Mouse (Mus musculus): Measurements from ENCODE around the gene Zfp827. TPM values are rescaled to one million over a fixed set of nuclear protein-coding genes. Genes with fewer than 3 reads are reported as not detected.

Gene Zfp827
- polyA plus RNA-seq, 1 experiment from 2014 or later = 11.6 TPM

DNA sequence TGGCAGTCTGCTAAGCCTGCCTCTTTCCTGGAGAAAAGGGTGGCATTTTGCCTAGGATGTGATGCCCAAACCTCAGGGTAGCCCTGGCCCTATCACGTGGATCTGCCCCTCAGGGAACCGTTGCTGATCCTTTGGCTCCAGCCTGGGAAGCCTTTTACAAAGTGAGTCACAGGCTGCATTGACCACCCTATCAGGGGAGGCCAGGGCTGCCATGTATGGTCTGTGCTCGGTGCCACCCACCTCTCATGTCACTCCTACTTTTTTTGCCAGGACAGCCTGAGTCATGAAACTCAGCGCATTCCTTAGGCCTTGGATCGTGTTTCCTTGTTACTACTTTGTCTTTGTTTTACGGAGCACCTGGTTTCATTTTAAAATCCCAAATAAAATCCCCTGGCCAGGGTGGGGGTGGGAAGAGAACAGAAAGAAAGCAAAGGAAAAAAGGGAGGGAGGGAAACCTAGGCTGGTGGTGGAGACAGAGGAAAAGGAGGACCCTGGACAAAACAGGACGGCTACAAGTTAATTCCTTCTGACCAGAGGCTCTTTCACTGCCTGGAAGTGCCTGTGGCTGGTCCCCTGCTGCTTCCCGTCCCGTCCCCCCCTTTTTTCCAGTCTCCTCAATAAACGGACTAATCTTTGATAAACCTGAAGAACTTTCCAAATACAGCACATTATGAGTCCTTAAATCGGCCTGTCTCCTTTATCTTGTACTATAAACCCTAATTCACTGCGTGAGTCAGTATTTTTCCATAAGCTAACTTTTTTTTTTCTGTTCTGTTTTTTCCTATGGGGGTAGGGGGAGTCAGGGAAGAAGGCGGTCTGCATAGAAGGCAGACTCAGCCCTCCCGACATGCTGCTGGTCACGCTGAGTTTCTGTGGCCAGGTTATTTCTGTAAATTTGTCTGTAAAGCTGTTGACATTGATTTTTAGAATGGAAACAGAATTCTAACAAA, 180.7 kb downstream of the Zfp827 start:
- H3K4me2 ChIP-seq (ENCODE audit: low read depth, severe bottlenecking) = peak overlapping the region; percentile 40
- no peaks in the 10 kb centered on the region for H3K9me3 ChIP-seq (ENCODE audit: control insufficient read depth, low read length)
- WGBS = 3% methylated on average over 15 of the region's 15 CpGs
- DNase-seq (ENCODE audit: low spot score) (peak; percentile 83), ATAC-seq (ENCODE audit: insufficient number of reproducible peaks, low FRiP score, low TSS enrichment, low read depth) (peak; percentile 86)
- H3K27ac ChIP-seq (replicated peaks; ENCODE audit: low read depth, low read length) = peak overlapping the region; percentile 99
- H3K9ac ChIP-seq (ENCODE audit: low read length) = peak overlapping the region; percentile 27
- no peaks in the 10 kb centered on the region for H3K27me3 ChIP-seq (ENCODE audit: control insufficient read depth, insufficient read depth, low read length)
- H3K4me3 ChIP-seq (ENCODE audit: low read depth, low read length) = no peak overlapping the region
- no peaks in the 10 kb centered on the region for H3K36me3 ChIP-seq (ENCODE audit: control insufficient read depth, insufficient read depth, low read length)
- H3K4me1 ChIP-seq (ENCODE audit: control insufficient read depth, insufficient read depth, low read length) = peaks cover 23% of the 10 kb centered on the region

DNA sequence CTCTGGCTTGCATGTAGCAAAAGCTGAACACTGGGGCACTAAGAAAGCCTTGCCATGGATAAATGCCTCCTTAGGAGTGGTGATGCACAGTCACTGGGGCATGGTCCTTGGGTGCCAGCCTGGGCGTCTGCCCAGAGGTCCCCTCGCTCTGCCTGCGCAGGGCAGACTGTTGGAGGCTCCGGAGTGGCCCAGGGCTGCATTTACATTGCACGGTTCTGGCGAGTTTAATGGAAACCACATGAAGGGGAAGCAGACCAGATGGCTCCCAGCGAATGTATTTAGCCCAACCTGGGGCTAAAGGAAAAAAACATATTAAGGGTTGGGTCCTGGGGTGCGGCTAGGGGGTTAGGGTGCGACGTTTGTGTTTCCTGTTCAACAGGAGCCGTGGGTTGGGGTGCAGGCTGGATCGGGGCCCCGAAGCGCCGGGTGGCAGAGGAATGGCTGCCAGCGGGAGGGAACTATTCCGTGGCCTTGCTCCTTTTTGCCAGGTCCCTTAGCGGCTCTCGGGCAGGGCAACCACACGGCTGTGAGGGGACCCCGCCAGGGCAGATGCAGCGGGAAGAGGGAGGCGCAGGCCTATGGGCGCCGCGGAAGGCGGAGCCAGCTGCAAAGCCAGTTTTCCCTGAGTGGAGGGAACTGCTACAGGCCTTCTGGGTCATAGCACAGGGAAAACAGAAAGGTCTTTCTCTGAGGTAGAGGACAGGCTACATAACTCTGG, 181.6 kb downstream of the Zfp827 start:
- peak overlapping the region; percentile 40 for H3K4me2 ChIP-seq (ENCODE audit: low read depth, severe bottlenecking)
- ATAC-seq (ENCODE audit: insufficient number of reproducible peaks, low FRiP score, low TSS enrichment, low read depth) (peak; percentile 85), DNase-seq (ENCODE audit: low spot score) (peak; percentile 85)
- no peaks in the 10 kb centered on the region for H3K36me3 ChIP-seq (ENCODE audit: control insufficient read depth, insufficient read depth, low read length)
- peak overlapping the region; percentile 20; the same call in 1 of the 2 replicates for H3K4me3 ChIP-seq (ENCODE audit: low read depth, low read length)
- H3K27ac ChIP-seq (replicated peaks; ENCODE audit: low read depth, low read length) = peak overlapping the region; percentile 99
- peak overlapping the region; percentile 27 for H3K9ac ChIP-seq (ENCODE audit: low read length)
- H3K27me3 ChIP-seq (ENCODE audit: control insufficient read depth, insufficient read depth, low read length) = no peaks in the 10 kb centered on the region
- under 1% methylated on average over 27 of the region's 27 CpGs for WGBS
- H3K9me3 ChIP-seq (ENCODE audit: control insufficient read depth, low read length) = no peaks in the 10 kb centered on the region; the same call in 1 of the 2 replicates
- H3K4me1 ChIP-seq (ENCODE audit: control insufficient read depth, insufficient read depth, low read length) = peaks cover 23% of the 10 kb centered on the region

DNA sequence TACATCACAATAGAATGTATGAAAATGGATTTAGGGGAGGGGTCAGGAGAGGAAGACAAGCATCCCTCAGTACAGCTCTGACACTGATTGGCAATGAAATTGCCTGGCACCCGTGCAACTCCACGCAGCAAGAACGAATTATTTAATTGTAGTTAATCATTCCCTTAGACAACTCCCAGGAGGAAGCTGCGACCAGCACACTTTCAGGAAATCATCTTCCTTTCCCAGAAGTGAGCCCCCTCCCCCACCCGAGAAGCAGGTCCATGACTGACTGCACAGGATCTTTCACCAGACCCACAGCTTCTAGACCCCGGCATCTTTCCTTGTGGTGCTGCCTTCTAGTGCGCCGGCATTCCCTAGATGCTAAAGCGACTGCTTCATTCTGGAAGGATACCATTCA, 183.4 kb downstream of the Zfp827 start:
- H3K9ac ChIP-seq (ENCODE audit: low read length) = no peak overlapping the region
- peaks cover 23% of the 10 kb centered on the region for H3K4me1 ChIP-seq (ENCODE audit: control insufficient read depth, insufficient read depth, low read length)
- DNase-seq (ENCODE audit: low spot score) (no peak), ATAC-seq (ENCODE audit: insufficient number of reproducible peaks, low FRiP score, low TSS enrichment, low read depth) (no peak)
- H3K27me3 ChIP-seq (ENCODE audit: control insufficient read depth, insufficient read depth, low read length) = no peaks in the 10 kb centered on the region
- no peak overlapping the region for H3K4me2 ChIP-seq (ENCODE audit: low read depth, severe bottlenecking)
- no peak overlapping the region for H3K27ac ChIP-seq (replicated peaks; ENCODE audit: low read depth, low read length)
- no peaks in the 10 kb centered on the region for H3K36me3 ChIP-seq (ENCODE audit: control insufficient read depth, insufficient read depth, low read length)
- H3K4me3 ChIP-seq (ENCODE audit: low read depth, low read length) = no peak overlapping the region
- 88% methylated on average over 9 of the region's 9 CpGs for WGBS
- no peaks in the 10 kb centered on the region; the same call in 1 of the 2 replicates for H3K9me3 ChIP-seq (ENCODE audit: control insufficient read depth, low read length)

DNA sequence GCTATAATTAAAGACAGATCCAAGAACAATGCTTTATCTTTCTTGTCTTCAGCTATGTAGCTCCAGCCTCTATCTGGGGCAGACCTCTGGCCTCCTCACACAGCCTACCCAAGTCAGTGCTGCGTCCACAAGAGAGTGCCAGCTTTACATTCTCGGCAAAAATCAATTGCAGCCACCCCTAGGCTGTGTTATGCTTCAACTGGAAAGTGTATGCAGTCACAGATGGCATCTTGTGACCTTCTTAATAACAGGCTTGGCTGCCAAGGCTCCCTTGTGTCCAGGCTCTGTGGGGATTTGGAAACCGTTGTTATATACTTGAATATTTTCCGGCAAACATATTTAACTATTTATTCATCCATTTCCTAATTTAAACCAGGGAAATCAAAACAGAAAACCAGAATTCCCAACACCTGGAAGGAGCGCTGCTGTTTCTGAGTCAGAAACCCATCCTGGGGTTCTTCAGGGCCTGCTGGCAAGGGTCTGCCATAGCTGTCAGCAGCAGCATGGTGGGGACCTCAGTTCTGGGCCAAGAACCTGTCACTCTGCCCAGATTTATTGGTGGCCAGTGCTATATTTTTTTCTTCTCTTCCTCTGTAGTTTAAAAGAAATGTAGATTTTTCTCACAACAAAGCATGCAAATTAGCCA, 194.0 kb downstream of the Zfp827 start:
- H3K27me3 ChIP-seq (ENCODE audit: control insufficient read depth, insufficient read depth, low read length) = no peaks in the 10 kb centered on the region
- H3K4me3 ChIP-seq (ENCODE audit: low read depth, low read length) = no peak overlapping the region
- peaks cover 2% of the 10 kb centered on the region; the same call in 1 of the 2 replicates for H3K4me1 ChIP-seq (ENCODE audit: control insufficient read depth, insufficient read depth, low read length)
- H3K27ac ChIP-seq (replicated peaks; ENCODE audit: low read depth, low read length) = 0 out of 2 replicates have a peak overlapping the region, but pooled peaks have one; percentile 16
- WGBS = 60% methylated on average over 5 of the region's 5 CpGs
- H3K4me2 ChIP-seq (ENCODE audit: low read depth, severe bottlenecking) = no peak overlapping the region
- no peaks in the 10 kb centered on the region for H3K36me3 ChIP-seq (ENCODE audit: control insufficient read depth, insufficient read depth, low read length)
- no peak overlapping the region for H3K9ac ChIP-seq (ENCODE audit: low read length)
- peak; percentile 23 for DNase-seq (ENCODE audit: low spot score)
- ATAC-seq (ENCODE audit: insufficient number of reproducible peaks, low FRiP score, low TSS enrichment, low read depth) = no peak
- no peaks in the 10 kb centered on the region for H3K9me3 ChIP-seq (ENCODE audit: control insufficient read depth, low read length)

DNA sequence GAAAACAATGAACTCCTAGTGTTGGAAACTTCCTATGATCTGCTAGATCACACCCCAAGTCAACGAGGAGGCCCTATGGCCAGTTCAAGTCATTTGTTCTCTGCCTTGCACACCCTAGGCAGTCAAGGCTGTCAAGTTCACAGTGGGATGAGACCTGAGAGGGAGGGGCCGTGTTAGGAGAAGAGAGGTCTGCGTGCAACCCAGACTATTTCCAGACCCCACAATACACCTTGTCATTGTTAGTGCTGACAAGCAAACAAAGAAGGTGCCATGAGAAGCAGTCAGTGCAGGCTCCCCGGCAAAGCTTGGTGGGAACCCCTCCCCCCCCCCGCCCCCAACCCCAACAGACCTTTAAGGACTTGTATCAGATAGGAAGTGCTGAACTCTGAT, 194.5 kb downstream of the Zfp827 start:
- 69% methylated on average over 5 of the region's 5 CpGs for WGBS
- H3K9me3 ChIP-seq (ENCODE audit: control insufficient read depth, low read length) = no peaks in the 10 kb centered on the region
- ATAC-seq (ENCODE audit: insufficient number of reproducible peaks, low FRiP score, low TSS enrichment, low read depth) (no peak), DNase-seq (ENCODE audit: low spot score) (peak; percentile 19)
- no peak overlapping the region for H3K9ac ChIP-seq (ENCODE audit: low read length)
- no peaks in the 10 kb centered on the region for H3K36me3 ChIP-seq (ENCODE audit: control insufficient read depth, insufficient read depth, low read length)
- no peak overlapping the region for H3K4me2 ChIP-seq (ENCODE audit: low read depth, severe bottlenecking)
- H3K4me1 ChIP-seq (ENCODE audit: control insufficient read depth, insufficient read depth, low read length) = peaks cover 2% of the 10 kb centered on the region; the same call in 1 of the 2 replicates
- H3K27me3 ChIP-seq (ENCODE audit: control insufficient read depth, insufficient read depth, low read length) = no peaks in the 10 kb centered on the region
- H3K27ac ChIP-seq (replicated peaks; ENCODE audit: low read depth, low read length) = no peak overlapping the region
- no peak overlapping the region for H3K4me3 ChIP-seq (ENCODE audit: low read depth, low read length)

DNA sequence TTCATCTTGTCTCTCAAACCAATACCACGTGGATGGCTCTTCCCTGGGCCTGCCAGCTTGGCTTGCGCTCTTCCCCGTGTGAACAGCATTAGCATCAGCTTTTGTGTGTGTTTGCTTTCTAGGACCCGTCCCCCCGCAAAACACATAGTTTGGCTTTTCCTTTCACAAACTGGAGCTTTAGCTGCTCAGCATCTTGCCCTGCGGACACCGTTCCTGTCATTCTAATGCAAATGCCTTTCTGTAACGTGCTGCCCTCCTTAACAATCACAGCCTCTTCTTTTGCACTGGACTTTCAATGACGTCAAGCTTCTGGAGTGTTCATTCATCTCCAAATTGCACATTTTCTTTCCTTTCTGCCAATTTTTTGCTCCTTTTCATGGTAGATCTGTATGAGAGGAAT, 196.1 kb downstream of the Zfp827 start:
- WGBS = 90% methylated on average over 9 of the region's 9 CpGs
- Histone ChIP-seq H3K27ac (replicated peaks; ENCODE audit: low read depth, low read length) (no peak overlapping the region), H3K4me3 (ENCODE audit: low read depth, low read length) (no peak overlapping the region)

DNA sequence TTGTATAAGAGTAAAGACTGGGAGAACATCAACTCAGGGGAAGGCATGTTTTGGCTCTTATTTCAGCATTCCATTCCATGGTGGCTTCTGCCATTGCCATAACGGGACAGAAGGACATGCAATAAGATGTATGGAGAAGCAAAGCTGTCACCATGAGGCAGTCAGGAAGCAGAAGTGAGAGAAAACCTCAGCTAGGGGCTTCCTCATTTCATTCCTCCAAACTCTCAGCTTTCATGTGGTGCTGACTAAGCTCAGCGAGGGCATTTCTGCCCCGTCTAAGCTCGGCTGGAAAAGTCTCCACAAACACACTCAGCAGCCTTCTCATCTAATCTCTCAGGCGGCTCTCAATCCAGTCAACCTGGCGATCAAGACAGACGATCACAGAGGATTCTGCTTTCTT, 197.3 kb downstream of the Zfp827 start:
- Histone ChIP-seq H3K4me3 (ENCODE audit: low read depth, low read length) (no peak overlapping the region), H3K4me2 (ENCODE audit: low read depth, severe bottlenecking) (no peak overlapping the region), H3K27me3 (ENCODE audit: control insufficient read depth, insufficient read depth, low read length) (no peaks in the 10 kb centered on the region), H3K9me3 (ENCODE audit: control insufficient read depth, low read length) (no peaks in the 10 kb centered on the region), H3K36me3 (ENCODE audit: control insufficient read depth, insufficient read depth, low read length) (no peaks in the 10 kb centered on the region), H3K27ac (replicated peaks; ENCODE audit: low read depth, low read length) (no peak overlapping the region), H3K4me1 (ENCODE audit: control insufficient read depth, insufficient read depth, low read length) (peaks cover 2% of the 10 kb centered on the region; the same call in 1 of the 2 replicates), H3K9ac (ENCODE audit: low read length) (no peak overlapping the region)
- ATAC-seq (ENCODE audit: insufficient number of reproducible peaks, low FRiP score, low TSS enrichment, low read depth) (no peak), DNase-seq (ENCODE audit: low spot score) (no peak)
- WGBS = 84% methylated on average over 7 of the region's 7 CpGs

More for the DNA sequence above, 196.1 kb downstream of the Zfp827 start:
- Histone ChIP-seq H3K9me3 (ENCODE audit: control insufficient read depth, low read length) (no peaks in the 10 kb centered on the region), H3K36me3 (ENCODE audit: control insufficient read depth, insufficient read depth, low read length) (no peaks in the 10 kb centered on the region), H3K4me1 (ENCODE audit: control insufficient read depth, insufficient read depth, low read length) (peaks cover 2% of the 10 kb centered on the region; the same call in 1 of the 2 replicates), H3K4me2 (ENCODE audit: low read depth, severe bottlenecking) (no peak overlapping the region), H3K9ac (ENCODE audit: low read length) (no peak overlapping the region), H3K27me3 (ENCODE audit: control insufficient read depth, insufficient read depth, low read length) (no peaks in the 10 kb centered on the region)
- ATAC-seq (ENCODE audit: insufficient number of reproducible peaks, low FRiP score, low TSS enrichment, low read depth) = no peak
- peak; percentile 18 for DNase-seq (ENCODE audit: low spot score)

DNA sequence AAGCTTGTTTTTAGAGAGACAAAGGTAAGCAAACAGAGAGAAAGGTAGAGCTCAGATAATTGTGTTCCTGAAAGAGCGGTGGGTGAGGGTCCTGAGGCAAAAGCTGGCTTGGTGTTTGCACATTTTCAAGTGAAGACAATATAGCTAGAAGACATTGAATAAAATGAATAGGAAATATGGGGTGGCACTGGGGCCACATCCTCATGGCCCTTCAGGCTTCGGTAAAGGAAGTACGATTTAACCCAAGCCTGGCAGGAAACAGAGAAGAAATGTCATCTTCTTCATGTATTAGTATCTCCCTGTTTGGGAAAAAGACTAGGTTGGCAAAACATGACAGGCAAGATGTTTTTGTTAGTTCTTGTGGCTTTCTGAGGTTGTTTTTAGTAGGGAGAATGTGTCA, 197.8 kb downstream of the Zfp827 start:
- Histone ChIP-seq H3K4me3 (ENCODE audit: low read depth, low read length) (no peak overlapping the region), H3K9ac (ENCODE audit: low read length) (no peak overlapping the region), H3K36me3 (ENCODE audit: control insufficient read depth, insufficient read depth, low read length) (no peaks in the 10 kb centered on the region), H3K27me3 (ENCODE audit: control insufficient read depth, insufficient read depth, low read length) (no peaks in the 10 kb centered on the region), H3K9me3 (ENCODE audit: control insufficient read depth, low read length) (no peaks in the 10 kb centered on the region), H3K27ac (replicated peaks; ENCODE audit: low read depth, low read length) (no peak overlapping the region), H3K4me2 (ENCODE audit: low read depth, severe bottlenecking) (no peak overlapping the region), H3K4me1 (ENCODE audit: control insufficient read depth, insufficient read depth, low read length) (peaks cover 2% of the 10 kb centered on the region; the same call in 1 of the 2 replicates)
- WGBS = 95% methylated on average over 3 of the region's 3 CpGs
- DNase-seq (ENCODE audit: low spot score) = peak; percentile 9
- ATAC-seq (ENCODE audit: insufficient number of reproducible peaks, low FRiP score, low TSS enrichment, low read depth) = no peak
